Mouse (Mus musculus): ENCODE results near the gene Gga1. TPM values are rescaled to one million over a fixed set of nuclear protein-coding genes. Genes with fewer than 3 reads are reported as not detected.

Gene Gga1
- polyA plus RNA-seq, 1 experiment = not detected

- TF ChIP-seq POLR2A (IDR thresholded peaks at IDR 0.05; ENCODE audit: insufficient read depth, low read depth, low read length) (no peak), CTCF (IDR thresholded peaks at IDR 0.05; ENCODE audit: insufficient read depth, low read depth, low read length) (no peak)
- WGBS = 86% methylated on average over 6 of the region's 6 CpGs
- Histone ChIP-seq H3K4me1 (ENCODE audit: control insufficient read depth, insufficient read depth, low read length) (peaks cover 13% of the 10 kb centered on the region), H3K27ac (ENCODE audit: insufficient read depth, low read depth, low read length) (no peak overlapping the region), H3K4me3 (ENCODE audit: insufficient read depth, low read depth, low read length) (no peak overlapping the region)
These were observed 26.0 kb upstream of the Gga1 start for GRCm38 (mm10) chr15:78850944-78851343.

- Histone ChIP-seq H3K27ac (ENCODE audit: insufficient read depth, low read depth, low read length) (no peak overlapping the region), H3K4me1 (ENCODE audit: control insufficient read depth, insufficient read depth, low read length) (peaks cover 13% of the 10 kb centered on the region; the same call in 1 of the 2 replicates), H3K4me3 (ENCODE audit: insufficient read depth, low read depth, low read length) (no peak overlapping the region)
- 21% methylated on average over 13 of the region's 13 CpGs for WGBS
- TF ChIP-seq POLR2A (IDR thresholded peaks at IDR 0.05; ENCODE audit: insufficient read depth, low read depth, low read length) (no peak), CTCF (IDR thresholded peaks at IDR 0.05; ENCODE audit: insufficient read depth, low read depth, low read length) (peak; percentile 92)
These were observed 25.4 kb upstream of the Gga1 start for GRCm38 (mm10) chr15:78851505-78852153.

DNA sequence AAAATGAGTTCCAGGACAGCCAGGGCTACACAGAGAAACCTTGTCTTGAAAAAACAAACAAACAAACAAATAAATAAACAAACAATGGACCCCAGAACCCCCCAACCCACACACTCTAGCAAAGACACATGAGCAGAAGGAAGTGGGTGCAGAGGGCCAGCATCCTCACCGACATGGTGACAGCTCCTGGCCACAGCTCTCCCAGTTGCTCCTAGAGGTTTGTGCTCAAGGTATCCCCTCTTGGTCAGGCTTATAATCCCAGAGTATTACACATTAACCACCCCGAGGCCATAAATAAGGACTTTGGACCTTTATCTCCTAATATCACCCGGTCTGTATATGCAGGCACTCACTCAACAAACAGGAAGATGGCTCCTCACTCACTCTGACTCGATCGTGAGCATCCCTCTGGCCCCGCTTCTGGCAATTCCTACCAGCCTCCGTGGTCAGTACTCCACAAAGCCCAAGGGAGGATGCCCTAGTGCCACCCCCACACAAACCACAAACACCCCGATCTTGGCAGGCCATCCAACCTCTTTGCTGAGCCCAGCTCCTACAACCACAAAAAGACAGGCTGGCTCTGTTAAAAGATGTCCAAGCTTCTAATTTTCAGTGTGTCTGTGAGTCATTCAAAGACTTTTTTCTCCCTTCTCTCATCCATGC, 21.6 kb upstream of the Gga1 start, which contains the start of gene Lgals2:
Gene Lgals2, minus strand, starts transcription at position 227 of the 663 bp plus-strand sequence.
- peaks cover 4% of the 10 kb centered on the region; the same call in 1 of the 2 replicates for H3K4me1 ChIP-seq (ENCODE audit: control insufficient read depth, insufficient read depth, low read length)
- 71% methylated on average over 8 of the region's 8 CpGs for WGBS
- no peak within 1 kb of the TSS for H3K27ac ChIP-seq (ENCODE audit: insufficient read depth, low read depth, low read length)
- H3K4me3 ChIP-seq (ENCODE audit: insufficient read depth, low read depth, low read length) = no peak within 1 kb of the TSS
- no peak for TF ChIP-seq POLR2A (IDR thresholded peaks at IDR 0.05; ENCODE audit: insufficient read depth, low read depth, low read length)
- TF ChIP-seq CTCF (IDR thresholded peaks at IDR 0.05; ENCODE audit: insufficient read depth, low read depth, low read length) = no peak

- H3K4me3 ChIP-seq (ENCODE audit: insufficient read depth, low read depth, low read length) = no peak overlapping the region
- WGBS = 41% methylated on average over 7 of the region's 7 CpGs
- TF ChIP-seq CTCF (IDR thresholded peaks at IDR 0.05; ENCODE audit: insufficient read depth, low read depth, low read length) (no peak), POLR2A (IDR thresholded peaks at IDR 0.05; ENCODE audit: insufficient read depth, low read depth, low read length) (no peak)
- no peaks in the 10 kb centered on the region for H3K4me1 ChIP-seq (ENCODE audit: control insufficient read depth, insufficient read depth, low read length)
- H3K27ac ChIP-seq (ENCODE audit: insufficient read depth, low read depth, low read length) = no peak overlapping the region
These were observed 20.0 kb upstream of the Gga1 start for GRCm38 (mm10) chr15:78857009-78857408.

DNA sequence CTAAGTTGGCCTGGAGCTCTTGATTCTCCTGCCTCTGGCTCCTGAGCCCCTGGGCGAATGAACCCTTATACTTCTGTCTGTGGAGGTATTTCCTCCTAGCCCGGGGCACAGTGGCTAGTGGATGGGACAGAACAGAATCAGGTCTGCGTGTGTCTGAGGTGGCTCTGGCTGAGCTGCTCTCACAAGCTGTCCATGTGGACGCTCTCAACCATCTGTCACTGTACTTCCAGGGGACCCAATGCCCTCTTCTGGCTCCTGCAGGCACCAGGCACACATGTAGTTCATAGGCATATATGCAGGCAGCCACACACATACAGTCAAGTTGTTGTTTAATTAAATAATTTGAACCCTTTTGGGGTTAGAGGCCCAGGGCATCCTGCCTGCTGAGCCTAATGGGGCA, 17.7 kb upstream of the Gga1 start:
- Histone ChIP-seq H3K27ac (ENCODE audit: insufficient read depth, low read depth, low read length) (no peak overlapping the region), H3K4me3 (ENCODE audit: insufficient read depth, low read depth, low read length) (no peak overlapping the region), H3K4me1 (ENCODE audit: control insufficient read depth, insufficient read depth, low read length) (no peaks in the 10 kb centered on the region)
- WGBS = 90% methylated on average over 4 of the region's 4 CpGs
- no peak for TF ChIP-seq CTCF (IDR thresholded peaks at IDR 0.05; ENCODE audit: insufficient read depth, low read depth, low read length)
- no peak for TF ChIP-seq POLR2A (IDR thresholded peaks at IDR 0.05; ENCODE audit: insufficient read depth, low read depth, low read length)

DNA sequence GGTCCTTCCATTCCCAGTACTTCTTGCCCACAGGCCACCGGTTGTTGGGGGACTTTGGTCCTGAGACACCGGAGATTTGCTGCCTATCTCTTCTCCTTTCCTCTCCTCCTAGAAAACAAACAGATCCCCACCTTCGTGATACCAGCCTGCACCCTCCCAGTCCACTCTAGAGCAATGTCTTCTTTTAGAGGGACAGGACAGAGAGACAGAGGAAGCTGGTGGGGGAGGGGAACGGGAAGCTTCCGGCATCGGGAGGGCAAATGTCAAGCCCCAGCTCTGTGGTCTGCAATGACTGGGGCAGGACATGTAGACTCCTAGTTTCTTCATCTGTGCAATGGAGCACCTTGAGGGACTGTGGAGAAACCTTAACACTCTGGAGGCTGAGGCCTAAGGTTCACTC, 17.3 kb upstream of the Gga1 start:
- Histone ChIP-seq H3K4me3 (ENCODE audit: insufficient read depth, low read depth, low read length) (no peak overlapping the region), H3K27ac (ENCODE audit: insufficient read depth, low read depth, low read length) (no peak overlapping the region), H3K4me1 (ENCODE audit: control insufficient read depth, insufficient read depth, low read length) (no peaks in the 10 kb centered on the region)
- no peak for TF ChIP-seq CTCF (IDR thresholded peaks at IDR 0.05; ENCODE audit: insufficient read depth, low read depth, low read length)
- no peak for TF ChIP-seq POLR2A (IDR thresholded peaks at IDR 0.05; ENCODE audit: insufficient read depth, low read depth, low read length)
- 86% methylated on average over 6 of the region's 6 CpGs for WGBS

GRCm38 (mm10) chr15:78862280-78862679, 14.7 kb upstream of the Gga1 start:
- 90% methylated on average over 5 of the region's 5 CpGs for WGBS
- no peak overlapping the region for H3K4me3 ChIP-seq (ENCODE audit: insufficient read depth, low read depth, low read length)
- 0 out of 2 replicates have a peak, but pooled peaks cover 2% of the 10 kb centered on the region for H3K4me1 ChIP-seq (ENCODE audit: control insufficient read depth, insufficient read depth, low read length)
- TF ChIP-seq POLR2A (IDR thresholded peaks at IDR 0.05; ENCODE audit: insufficient read depth, low read depth, low read length) (no peak), CTCF (IDR thresholded peaks at IDR 0.05; ENCODE audit: insufficient read depth, low read depth, low read length) (no peak)
- no peak overlapping the region for H3K27ac ChIP-seq (ENCODE audit: insufficient read depth, low read depth, low read length)

DNA sequence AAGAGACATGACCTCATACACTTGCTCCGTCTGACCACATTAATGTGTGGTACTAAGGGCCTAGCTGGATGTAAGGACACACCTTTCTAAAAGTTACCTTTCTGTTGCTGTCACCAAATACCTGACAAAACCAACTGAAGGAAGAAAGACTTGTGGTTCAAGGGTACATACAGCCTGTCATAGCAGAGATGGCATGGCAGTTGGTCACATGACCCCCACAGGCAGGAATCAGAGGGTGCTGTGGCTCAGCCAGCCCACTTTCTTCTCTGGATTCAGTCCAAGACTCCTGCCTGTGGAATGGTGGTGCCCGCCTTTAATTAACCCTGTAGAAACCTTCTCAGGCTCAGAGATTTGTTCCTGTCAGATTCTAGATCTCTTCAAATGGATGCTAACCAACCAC, 13.8 kb upstream of the Gga1 start:
- Histone ChIP-seq H3K27ac (ENCODE audit: insufficient read depth, low read depth, low read length) (no peak overlapping the region), H3K4me1 (ENCODE audit: control insufficient read depth, insufficient read depth, low read length) (0 out of 2 replicates have a peak, but pooled peaks cover 2% of the 10 kb centered on the region), H3K4me3 (ENCODE audit: insufficient read depth, low read depth, low read length) (no peak overlapping the region)
- WGBS = 62% methylated on average over 2 of the region's 2 CpGs
- no peak for TF ChIP-seq POLR2A (IDR thresholded peaks at IDR 0.05; ENCODE audit: insufficient read depth, low read depth, low read length)
- no peak for TF ChIP-seq CTCF (IDR thresholded peaks at IDR 0.05; ENCODE audit: insufficient read depth, low read depth, low read length)

GRCm38 (mm10) chr15:78863852-78864253, 13.1 kb upstream of the Gga1 start:
- TF ChIP-seq POLR2A (IDR thresholded peaks at IDR 0.05; ENCODE audit: insufficient read depth, low read depth, low read length) (no peak), CTCF (IDR thresholded peaks at IDR 0.05; ENCODE audit: insufficient read depth, low read depth, low read length) (no peak)
- 67% methylated on average over 13 of the region's 13 CpGs for WGBS

More at GRCm38 (mm10) chr15:78863852-78864253, 13.1 kb upstream of the Gga1 start:
- no peak overlapping the region for H3K4me3 ChIP-seq (ENCODE audit: insufficient read depth, low read depth, low read length)
- no peak overlapping the region for H3K27ac ChIP-seq (ENCODE audit: insufficient read depth, low read depth, low read length)
- H3K4me1 ChIP-seq (ENCODE audit: control insufficient read depth, insufficient read depth, low read length) = peaks cover 8% of the 10 kb centered on the region
